Mouse (Mus musculus): ENCODE measurements around the gene Olfr723.
"Not testable (repeated sequence)": the region's sequence is repeated elsewhere in the genome, so short reads cannot be mapped to it uniquely, and the experiment has no call there.

Olfr723 gene

DNA sequence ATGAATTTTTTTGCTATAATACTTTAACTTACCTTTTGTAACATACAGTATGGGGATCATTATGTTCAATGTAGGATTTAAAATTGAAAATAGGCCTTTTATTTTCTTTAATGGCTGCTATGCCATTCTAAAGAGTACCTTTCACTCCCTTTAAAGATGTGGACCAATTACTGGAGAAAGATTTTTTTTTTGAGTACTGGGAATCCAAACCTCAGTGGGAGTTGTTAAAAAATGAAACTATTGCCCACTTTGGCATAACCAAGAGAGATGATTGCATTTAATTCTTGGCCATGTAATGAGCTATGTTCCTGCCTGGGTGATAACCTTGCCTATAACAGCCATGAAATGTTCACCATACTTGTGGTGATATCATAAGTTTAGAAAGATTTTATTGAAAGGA lies at the start of gene Olfr723:
Gene Olfr723, minus strand, starts transcription at position 101 of the 400 bp plus-strand sequence.
- not testable (repeated sequence) for DNase-seq

DNA sequence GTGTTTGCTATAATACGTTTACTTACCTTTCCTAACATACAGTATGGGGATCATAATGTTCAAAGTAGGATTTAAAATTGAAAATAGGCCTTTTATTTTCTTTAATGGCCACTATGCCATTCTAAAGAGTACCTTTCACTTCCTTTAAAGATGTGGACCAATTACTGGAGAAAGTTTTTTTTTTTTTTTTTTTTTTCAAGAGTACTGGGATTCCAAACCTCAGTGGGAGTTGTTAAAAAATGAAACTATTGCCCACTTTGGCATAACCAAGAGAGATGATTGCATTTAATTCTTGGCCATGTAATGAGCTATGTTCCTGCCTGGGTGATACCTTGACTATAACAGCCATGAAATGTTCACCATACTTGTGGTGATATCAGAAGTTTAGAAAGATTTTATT lies 31.6 kb upstream of the Olfr723 start, which contains the start of gene Olfr724:
Gene Olfr724, minus strand, starts transcription at position 101 of the 400 bp plus-strand sequence.
- not testable (repeated sequence) for DNase-seq

GRCm38 (mm10) chr14:49955890-49956289 lies 24.3 kb upstream of the Olfr723 start:
- DNase-seq, result no peak

- DNase-seq, result no peak
These were observed 29.7 kb downstream of the Olfr723 start, which contains the start of gene Olfr722 for GRCm38 (mm10) chr14:49901899-49902298. TSS of gene Olfr722 (minus strand) at chr14:49901999.

Data from cerebellum, adult 9-11 months (tissue).